In the genomic region with DNA sequence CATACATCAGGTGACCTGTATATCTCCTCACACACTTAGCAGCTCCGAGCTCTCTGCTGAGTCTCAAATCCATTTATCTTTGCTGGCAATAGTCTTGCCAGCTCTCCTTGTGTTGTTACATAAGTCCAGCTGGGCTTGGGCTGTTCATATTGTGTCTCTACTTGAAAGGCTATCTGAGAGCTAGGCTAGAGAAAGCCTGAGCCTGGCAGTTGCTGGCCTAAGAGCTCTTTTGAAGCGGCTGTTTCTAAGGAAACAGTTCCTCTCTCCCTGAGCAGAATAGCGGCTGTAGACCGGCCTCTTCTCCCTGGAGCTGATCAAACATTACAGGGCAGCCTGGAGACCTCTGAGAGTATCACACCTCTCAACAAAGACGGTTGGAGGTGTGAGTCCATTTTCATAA, we compare ENCODE assay signal across 12 mouse cellular contexts. TPM values are rescaled to one million over a fixed set of nuclear protein-coding genes. Genes with fewer than 3 reads are reported as not detected.
DNase-seq lines count a peak whose midpoint lies in the region; ATAC-seq and TF ChIP-seq lines count a peak whose summit lies in the region.
"Had no signal": no experiment of that assay in that cellular context is flagged by ENCODE, and none has a peak within 500 bp of the region (broad histone marks: within the 10 kb centered on the region; RNA-seq: fewer than 3 reads in every experiment).

No protein-coding gene starts in this region.

- ATAC-seq in lung, embryonic 14.5 days (ENCODE audit: insufficient read depth): no peak
- ATAC-seq in hindbrain, postnatal 0 days: peak; percentile 62
- peak; percentile 84 for ATAC-seq in midbrain, embryonic 16.5 days

- H3K9ac ChIP-seq in lung, embryonic 14.5 days: no peak overlapping the region
- no peak overlapping the region for H3K9ac ChIP-seq in hindbrain, postnatal 0 days (replicated peaks; ENCODE audit: low read length)
- H3K9ac ChIP-seq in midbrain, embryonic 16.5 days (ENCODE audit: low read depth, low read length): no peak overlapping the region
- H3K9ac ChIP-seq: liver, embryonic 15.5 days had no signal

- TF ChIP-seq CTCF in lung, embryonic 14.5 days (IDR thresholded peaks at IDR 0.05; ENCODE audit: low read depth): no peak
- TF ChIP-seq CTCF in hindbrain, postnatal 0 days (IDR thresholded peaks at IDR 0.05; ENCODE audit: low read depth): no peak

- H3K4me2 ChIP-seq in lung, embryonic 14.5 days: no peak overlapping the region
- H3K4me2 ChIP-seq in hindbrain, postnatal 0 days (ENCODE audit: low read depth, low read length): no peak overlapping the region
- no peak overlapping the region for H3K4me2 ChIP-seq in midbrain, embryonic 16.5 days (ENCODE audit: low read length)
- H3K4me2 ChIP-seq: liver, embryonic 15.5 days had no signal

- H3K27ac ChIP-seq in lung, embryonic 14.5 days (ENCODE audit: low read depth): no peak overlapping the region
- H3K27ac ChIP-seq in hindbrain, postnatal 0 days: no peak overlapping the region
- H3K27ac ChIP-seq in midbrain, embryonic 16.5 days (ENCODE audit: low read length): peak overlapping the region; percentile 73
- H3K27ac ChIP-seq: heart, adult 2 months; liver, embryonic 15.5 days had no signal

- no peaks in the 10 kb centered on the region for H3K27me3 ChIP-seq in lung, embryonic 14.5 days (ENCODE audit: insufficient read depth, low read length)
- H3K27me3 ChIP-seq in hindbrain, postnatal 0 days (ENCODE audit: insufficient read depth, low read length): no peaks in the 10 kb centered on the region
- no peaks in the 10 kb centered on the region for H3K27me3 ChIP-seq in midbrain, embryonic 16.5 days (ENCODE audit: control insufficient read depth, insufficient read depth, low read depth, low read length)
- H3K27me3 ChIP-seq: liver, embryonic 15.5 days; megakaryocyte, embryonic 14.5 days had no signal

- 11% methylated on average over 5 of the region's 5 CpGs for WGBS in lung, embryonic 14.5 days
- WGBS in hindbrain, postnatal 0 days: 21% methylated on average over 5 of the region's 5 CpGs
- 5% methylated on average over 5 of the region's 5 CpGs for WGBS in midbrain, embryonic 16.5 days

- peak; percentile 17 for DNase-seq in embryo, embryonic 10.5 days (ENCODE audit: low spot score)
- DNase-seq in embryo, embryonic 9.5 days (ENCODE audit: extremely low spot score): no peak
- DNase-seq in lung, embryonic 14.5 days: peak; percentile 1
- no peak for DNase-seq in lung, postnatal 4 days
- DNase-seq in hindbrain, postnatal 0 days (ENCODE audit: low spot score): peak; percentile 46
- DNase-seq in kidney, postnatal 4 days: no peak
- no peak for DNase-seq in lung, postnatal 25 days (ENCODE audit: low spot score)
- DNase-seq: heart, adult 2 months had no signal

- no peaks in the 10 kb centered on the region for H3K36me3 ChIP-seq in lung, embryonic 14.5 days (ENCODE audit: insufficient read depth)
- no peaks in the 10 kb centered on the region for H3K36me3 ChIP-seq in hindbrain, postnatal 0 days (ENCODE audit: insufficient read depth, low read length)
- no peaks in the 10 kb centered on the region for H3K36me3 ChIP-seq in midbrain, embryonic 16.5 days (ENCODE audit: control insufficient read depth, insufficient read depth, low read length)
- H3K36me3 ChIP-seq: liver, embryonic 15.5 days had no signal

- no peaks in the 10 kb centered on the region for H3K4me1 ChIP-seq in lung, embryonic 14.5 days (ENCODE audit: insufficient read depth)
- no peaks in the 10 kb centered on the region for H3K4me1 ChIP-seq in hindbrain, postnatal 0 days (ENCODE audit: insufficient read depth, low read length)
- H3K4me1 ChIP-seq in midbrain, embryonic 16.5 days (ENCODE audit: control insufficient read depth, insufficient read depth, low read length): 0 out of 2 replicates have a peak, but pooled peaks cover 2% of the 10 kb centered on the region
- H3K4me1 ChIP-seq: liver, embryonic 15.5 days; megakaryocyte, embryonic 14.5 days had no signal

- H3K9me3 ChIP-seq in lung, embryonic 14.5 days (ENCODE audit: low read depth, low read length): no peaks in the 10 kb centered on the region
- H3K9me3 ChIP-seq in hindbrain, postnatal 0 days (ENCODE audit: low read length): no peaks in the 10 kb centered on the region
- H3K9me3 ChIP-seq in midbrain, embryonic 16.5 days (replicated peaks; ENCODE audit: control insufficient read depth, low read length, poor library complexity, severe bottlenecking): no peaks in the 10 kb centered on the region
- H3K9me3 ChIP-seq: liver, embryonic 15.5 days; megakaryocyte, embryonic 14.5 days had no signal

- H3K4me3 ChIP-seq in lung, embryonic 14.5 days (ENCODE audit: low read depth, low read length): no peak overlapping the region
- no peak overlapping the region for H3K4me3 ChIP-seq in hindbrain, postnatal 0 days (ENCODE audit: low read length)
- H3K4me3 ChIP-seq in midbrain, embryonic 16.5 days (ENCODE audit: low read depth, low read length): no peak overlapping the region
- H3K4me3 ChIP-seq: heart, adult 2 months; liver, embryonic 15.5 days; megakaryocyte, embryonic 14.5 days had no signal

RNA-seq across cellular contexts. Expression of gene Slc17a6, which starts 40.6 kb away (rescaled TPM):
- polyA plus RNA-seq in lung, embryonic 14.5 days (2014; fragmentation: Nextera tagmentation; extraction: Ambion mirVana): not detected in 2 replicates
- 132 and 177 TPM in 2 replicates for total RNA-seq in hindbrain, postnatal 0 days (2014; rRNA removed)
- 109 and 115 TPM in 2 replicates for polyA plus RNA-seq in hindbrain, postnatal 0 days (2015; fragmentation: Nextera tagmentation; extraction: Ambion mirVana)
- 130 and 142 TPM in 2 replicates for polyA plus RNA-seq in midbrain, embryonic 16.5 days (2015; fragmentation: Nextera tagmentation; extraction: Ambion mirVana)
- total RNA-seq: heart, adult 2 months had no signal
- polyA plus RNA-seq: heart, adult 2 months; large intestine, adult 2 months had no signal

Comparison
In these comparisons a context has a peak if more than half of its experiments do, and no peak if none do; other contexts are left out.
1. DNase-seq: peak in embryo, embryonic 10.5 days (single experiment), lung, embryonic 14.5 days (single experiment) and hindbrain, postnatal 0 days (single experiment); none in embryo, embryonic 9.5 days (single experiment), lung, postnatal 4 days (0 of 2), kidney, postnatal 4 days (0 of 2) and lung, postnatal 25 days (single experiment).
2. RNA of gene Slc17a6, which starts 40.6 kb away (polyA plus RNA-seq): 130 to 142 TPM in midbrain, embryonic 16.5 days and 109 to 115 TPM in hindbrain, postnatal 0 days; not detected in lung, embryonic 14.5 days; every median in the first group is over 100 times any median in the second.